Mouse (Mus musculus) layer of hippocampus, adult 9-11 months (tissue): ENCODE measurements around the gene Nrxn1.
A peak's percentile ranks its signal among the peaks of the same experiment; 100 is the strongest.
"Not testable (repeated sequence)": the region's sequence is repeated elsewhere in the genome, so short reads cannot be mapped to it uniquely, and the experiment has no call there.

ENCODE experiments used
- DNase-seq: peaks from one replicate; pipeline ENCODE4 v3.0.0; 2022

Nrxn1 gene

DNA sequence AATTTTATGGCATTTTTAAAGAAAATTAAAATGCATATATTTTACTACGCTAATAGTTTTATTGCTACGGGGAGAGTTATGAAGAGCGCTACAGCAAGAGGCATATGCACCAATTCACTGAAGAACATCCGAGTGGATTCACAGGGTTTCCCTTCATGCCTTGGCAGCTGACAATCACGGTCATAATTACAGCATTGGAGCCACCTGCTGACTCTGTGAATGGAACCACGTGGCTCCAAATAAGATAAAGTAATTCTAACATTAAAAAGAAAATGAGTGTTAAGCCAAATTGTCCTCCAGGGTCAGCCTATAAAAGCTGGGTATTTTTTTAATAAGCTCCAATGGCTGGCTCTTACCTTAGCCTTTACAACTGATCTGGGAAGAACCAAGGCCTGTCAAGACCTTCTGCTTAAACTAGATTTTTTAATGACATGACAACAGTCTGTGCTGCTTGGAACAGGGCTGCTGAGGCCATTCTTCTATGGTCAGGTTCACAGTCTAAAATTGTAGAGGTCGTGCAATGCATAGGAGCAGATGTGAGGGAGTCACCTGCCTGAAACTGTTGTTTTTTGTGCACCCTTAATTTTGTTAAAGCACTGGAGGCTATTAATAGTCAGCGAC, 548.1 kb downstream of the Nrxn1 start:
- DNase-seq = no peak

DNA sequence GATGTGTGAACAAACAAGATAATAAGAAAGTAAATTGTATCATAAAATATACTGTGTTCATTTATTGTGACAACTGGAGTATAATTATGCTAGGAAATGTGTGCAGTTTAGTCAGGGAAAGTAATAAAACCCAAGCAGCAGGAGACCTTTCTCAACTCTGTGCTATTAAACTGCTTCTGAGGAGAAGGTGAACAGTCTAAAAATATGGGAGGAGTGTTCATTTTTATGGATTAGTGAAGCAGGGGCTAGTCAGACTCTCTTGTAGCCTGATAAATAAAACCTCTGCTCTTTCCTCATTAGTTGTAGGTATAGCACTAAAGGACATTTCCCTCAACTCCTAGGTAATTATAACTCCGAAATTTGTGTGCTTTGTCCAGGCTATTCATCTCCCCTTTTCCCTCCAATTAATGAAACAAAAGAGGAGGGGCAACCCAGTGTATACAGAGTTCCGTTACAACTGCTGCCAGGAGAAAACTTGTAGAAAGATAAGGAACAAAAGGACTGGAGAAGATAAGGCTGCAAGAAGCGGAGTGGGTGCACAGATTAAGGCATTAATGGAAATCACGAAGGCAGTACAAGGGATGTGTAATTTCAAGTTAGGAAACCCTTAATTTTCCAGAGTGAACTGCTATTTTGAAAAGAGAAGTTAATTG, 548.8 kb downstream of the Nrxn1 start:
- DNase-seq = no peak

DNA sequence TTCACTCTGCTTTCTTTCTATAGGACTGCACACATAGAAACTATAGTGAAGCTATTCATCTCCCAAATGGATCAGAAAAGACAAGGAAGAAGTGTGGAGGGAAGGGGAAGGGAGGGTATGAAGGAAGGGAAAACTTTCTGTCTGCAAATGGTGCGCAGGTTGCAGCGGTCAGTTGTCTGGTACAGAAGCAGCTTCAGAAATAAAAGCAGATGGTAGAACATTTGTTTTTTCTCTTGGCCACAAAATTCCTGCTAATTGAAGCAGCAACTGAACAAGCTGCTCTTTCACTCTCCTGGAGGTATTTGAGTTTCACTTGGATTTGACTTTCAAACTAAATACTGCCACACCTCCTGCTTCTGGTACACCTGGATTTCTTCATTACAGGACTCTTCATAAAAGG, 561.4 kb downstream of the Nrxn1 start:
- DNase-seq = peak; percentile 42

DNA sequence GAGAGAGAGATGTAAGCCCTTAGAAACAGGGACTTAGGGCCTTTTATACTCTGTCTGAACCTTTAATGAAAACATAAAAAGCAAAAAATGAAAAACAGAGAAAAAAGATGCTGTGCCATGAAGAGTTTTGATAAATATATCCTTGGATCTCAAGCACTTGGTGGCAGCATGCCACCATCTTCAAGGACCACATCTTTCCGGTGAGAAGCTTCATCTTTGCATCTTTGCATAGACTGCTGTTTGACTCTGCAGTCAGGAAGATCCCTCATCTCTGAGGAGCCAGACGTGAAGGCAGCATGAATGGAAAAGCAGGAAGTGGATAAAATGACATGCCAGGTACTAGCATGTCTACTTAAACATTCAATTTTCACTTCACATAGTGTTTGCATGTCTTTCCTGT, 586.8 kb downstream of the Nrxn1 start:
- DNase-seq = no peak

DNA sequence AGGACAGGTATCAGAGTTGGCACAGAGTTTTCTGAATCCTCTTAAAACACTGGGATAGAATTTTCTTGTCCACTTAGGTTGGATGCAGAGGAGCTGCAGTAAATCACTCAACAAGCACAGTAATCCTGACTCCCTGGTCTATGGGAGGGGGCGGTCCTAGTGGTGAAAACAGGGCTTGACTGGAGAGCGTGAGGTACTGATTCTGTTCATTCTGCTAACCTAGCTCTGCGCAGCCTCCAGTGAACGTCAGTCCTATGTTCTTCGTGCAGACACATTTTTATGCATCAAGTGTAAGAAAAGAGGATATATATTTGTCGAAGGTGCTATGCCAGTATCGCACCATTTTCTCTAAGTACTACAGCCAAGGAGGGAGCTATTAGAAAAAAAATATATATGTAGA, 588.9 kb downstream of the Nrxn1 start:
- not testable (repeated sequence) for DNase-seq

DNA sequence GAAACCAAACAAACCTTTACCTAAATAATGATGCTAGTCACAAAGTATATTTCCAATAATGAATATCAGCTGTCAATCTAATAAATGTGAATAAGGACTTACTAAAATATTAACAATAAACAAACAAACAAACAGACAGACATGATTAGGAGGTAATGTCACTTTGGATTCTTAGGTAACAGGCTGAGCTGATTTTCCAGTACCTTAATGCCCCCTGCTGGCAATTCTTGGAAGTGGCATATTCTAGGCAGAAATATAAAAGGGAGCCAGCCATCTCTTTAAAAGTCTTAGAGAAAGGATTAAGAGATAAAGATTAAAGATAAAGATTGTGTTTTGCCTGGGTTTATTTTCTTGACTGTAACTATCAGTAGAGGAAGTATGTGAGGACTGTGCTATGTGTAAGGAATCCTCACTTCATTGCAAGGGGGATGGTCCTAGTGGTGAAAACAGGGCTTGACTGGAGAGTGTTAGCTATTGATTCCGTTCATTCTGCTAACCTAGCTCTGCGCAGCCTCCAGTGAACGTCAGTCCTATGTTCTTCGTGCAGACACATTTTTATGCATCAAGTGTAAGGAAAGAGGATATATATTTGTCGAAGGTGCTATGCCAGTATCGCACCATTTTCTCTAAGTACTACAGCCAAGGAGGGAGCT, 591.7 kb downstream of the Nrxn1 start:
- peak; percentile 50 for DNase-seq

DNA sequence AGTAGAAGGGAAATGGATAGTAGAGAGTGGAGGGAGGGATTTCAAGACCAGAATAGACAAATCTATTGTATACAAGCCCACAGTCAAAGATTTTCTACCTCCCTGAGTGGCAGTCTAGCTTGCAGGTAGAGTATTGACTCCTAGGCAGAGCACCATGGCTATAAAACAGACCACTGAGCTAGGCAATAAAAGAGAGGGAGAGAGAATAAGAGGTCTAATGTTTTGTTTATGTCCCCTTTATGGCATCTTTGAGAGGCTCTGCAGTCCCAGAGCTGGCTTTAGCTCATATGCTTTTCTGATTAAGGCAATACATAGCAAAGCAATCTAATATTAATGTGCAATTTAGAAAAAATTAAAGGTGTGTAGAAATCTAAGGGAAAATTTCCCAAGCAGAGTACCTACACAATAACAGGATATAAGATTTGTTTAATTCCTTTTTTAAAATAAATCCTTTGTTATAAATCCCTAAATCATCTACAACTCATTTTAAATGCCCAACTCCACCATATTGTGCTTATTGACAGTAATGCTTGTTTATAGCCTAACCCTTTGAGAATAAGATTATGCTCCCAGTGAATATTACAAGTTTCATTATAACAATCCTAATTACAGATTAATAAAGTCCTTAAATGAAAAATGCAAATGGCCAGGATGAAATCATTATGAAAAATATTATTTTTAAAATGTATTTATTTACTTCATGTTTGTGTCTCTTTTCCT, 613.2 kb downstream of the Nrxn1 start:
- DNase-seq = no peak

DNA sequence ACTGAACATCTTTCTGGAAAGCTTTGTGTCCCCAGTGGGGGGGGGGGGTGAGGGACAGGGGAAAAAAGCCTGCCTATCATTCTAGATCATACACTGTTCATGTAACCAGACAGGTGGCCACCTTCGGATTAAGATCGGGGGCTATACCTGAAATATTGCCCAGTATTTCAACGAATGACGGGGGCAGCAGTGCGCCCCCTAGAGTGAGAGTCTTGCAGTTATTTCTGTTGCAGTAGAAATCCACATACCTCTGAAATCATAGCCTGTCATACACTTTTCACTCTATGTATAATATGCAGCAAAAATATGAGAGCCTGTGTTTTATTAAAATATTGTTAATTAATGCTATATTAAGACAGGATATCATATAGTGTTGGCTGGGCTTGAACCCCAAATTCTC, 636.1 kb downstream of the Nrxn1 start:
- no peak for DNase-seq

DNA sequence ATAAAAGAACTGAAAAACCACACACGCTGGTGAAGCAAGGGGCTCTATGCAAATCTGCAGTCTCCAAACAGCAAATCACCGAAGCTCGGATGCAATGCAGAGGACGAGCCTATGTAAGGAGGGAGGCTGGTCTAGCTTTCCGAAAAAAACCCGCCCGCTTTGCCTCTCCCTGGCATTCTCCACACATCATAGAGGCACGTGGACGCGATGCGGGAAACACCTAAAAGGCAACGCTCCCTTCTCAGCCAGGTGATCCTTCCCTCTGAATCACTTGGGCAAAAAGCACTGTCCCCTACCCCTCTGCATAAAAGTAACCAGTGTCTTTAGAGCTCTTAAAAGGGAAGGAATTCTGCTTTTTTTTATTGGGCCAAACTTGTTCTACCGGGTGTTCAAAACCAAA, 637.0 kb downstream of the Nrxn1 start:
- peak; percentile 69 for DNase-seq

DNA sequence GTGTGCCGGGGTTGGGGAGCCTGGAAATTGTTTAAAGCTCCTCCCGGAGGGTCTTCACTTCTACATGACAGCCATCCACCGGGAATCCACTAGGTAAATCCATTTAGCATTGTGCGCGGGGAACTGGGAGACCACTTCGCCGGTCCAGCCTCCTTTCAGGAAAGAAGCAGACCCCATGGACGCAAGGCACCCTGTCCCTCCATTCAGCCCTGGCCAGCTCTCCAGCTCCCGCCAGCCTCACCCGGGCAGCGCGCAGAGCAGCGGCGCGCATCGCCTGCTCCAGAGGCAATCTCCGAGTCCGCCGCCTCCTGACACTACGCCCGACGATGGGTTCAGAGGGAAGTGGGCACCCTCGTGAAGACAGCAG, 637.5 kb downstream of the Nrxn1 start:
- DNase-seq = no peak

DNA sequence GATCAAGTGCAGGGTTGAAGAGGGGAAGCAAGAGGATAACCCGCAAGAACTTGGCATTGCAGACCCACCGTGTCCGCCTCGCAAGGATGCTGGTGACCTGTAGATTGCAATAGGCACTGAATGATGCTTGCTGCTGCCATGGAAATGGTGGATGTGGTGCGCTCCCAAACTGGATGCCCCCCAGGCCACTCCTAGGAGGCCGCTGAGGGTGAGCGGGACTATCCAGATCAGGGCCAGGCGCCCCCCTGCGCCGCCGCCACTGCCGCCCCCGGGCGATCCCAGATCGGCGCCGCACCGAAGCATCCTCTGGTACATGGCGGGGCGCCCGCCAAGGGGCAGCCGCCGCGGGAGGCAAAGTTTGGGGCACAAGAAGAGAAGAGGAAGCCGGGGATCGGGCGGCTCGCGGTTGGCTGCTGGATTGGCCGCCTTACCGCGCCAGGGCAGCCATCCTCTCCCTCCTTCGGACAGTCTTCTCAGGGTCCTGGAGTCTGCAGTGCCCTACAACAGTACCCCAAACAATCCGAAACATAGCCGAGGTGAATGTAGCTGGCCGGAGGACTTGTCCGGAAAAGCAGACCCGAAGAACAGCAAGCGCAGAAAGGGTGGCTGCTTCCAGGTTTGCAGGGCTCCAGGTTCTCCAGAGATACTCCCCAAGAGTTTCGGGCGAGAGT, 638.0 kb downstream of the Nrxn1 start:
- DNase-seq = no peak

DNA sequence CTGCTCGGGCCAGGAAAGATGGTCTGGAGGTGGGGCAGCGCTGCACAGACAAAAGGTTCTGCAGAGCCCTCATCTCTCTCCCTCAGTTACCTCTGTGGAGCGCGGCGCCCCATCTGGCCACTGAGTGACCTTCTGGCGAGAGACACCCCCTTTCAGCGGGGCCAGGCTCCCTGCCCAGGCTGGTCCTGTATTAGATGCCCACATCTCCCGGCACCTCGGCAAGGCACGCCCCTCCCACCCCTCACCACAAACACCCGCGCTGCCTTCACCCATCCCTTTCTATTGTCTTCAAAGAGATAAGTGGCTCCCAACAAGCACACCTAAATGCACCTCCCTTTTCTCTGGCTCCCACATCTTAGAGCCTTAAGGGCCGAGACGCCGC, 638.5 kb downstream of the Nrxn1 start:
- no peak for DNase-seq

DNA sequence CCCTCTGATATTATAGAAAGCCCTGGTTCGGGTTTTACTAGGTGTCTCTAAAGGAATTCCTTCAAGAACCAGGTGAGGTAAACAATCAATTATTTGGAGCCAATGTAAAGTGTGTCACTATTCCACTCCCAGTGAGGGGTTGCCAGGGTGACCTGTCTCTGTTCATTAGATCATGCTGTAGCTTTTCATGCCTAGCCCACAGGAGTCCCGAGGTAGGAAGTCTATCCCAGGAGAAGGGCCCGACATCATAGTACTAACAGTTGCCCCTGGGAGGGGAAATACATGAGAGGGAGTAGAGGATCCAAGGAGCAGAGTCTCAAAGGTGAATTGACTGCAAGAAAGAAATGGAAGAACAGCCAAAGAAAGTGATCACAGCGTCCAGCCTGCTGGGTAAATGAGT, 639.6 kb downstream of the Nrxn1 start:
- no peak for DNase-seq

DNA sequence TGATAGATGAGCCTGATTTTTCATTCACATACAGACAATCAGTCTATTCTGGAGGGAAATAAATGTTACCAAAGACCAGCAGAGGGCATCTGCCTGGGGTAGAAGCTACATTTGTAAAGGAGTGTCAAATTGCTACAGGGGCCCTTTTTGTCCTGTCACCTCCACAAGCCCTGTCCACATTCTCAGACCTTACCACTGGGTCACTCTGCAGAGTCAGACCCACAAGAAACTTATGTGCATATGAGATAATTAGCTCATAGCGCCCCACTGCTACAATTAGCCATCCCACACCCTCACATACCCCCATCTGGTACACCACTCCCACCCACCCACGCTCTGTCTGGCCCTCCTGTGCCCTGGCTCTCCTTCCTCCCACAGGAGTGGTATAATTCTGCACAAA, 640.1 kb downstream of the Nrxn1 start:
- DNase-seq = peak; percentile 59

DNA sequence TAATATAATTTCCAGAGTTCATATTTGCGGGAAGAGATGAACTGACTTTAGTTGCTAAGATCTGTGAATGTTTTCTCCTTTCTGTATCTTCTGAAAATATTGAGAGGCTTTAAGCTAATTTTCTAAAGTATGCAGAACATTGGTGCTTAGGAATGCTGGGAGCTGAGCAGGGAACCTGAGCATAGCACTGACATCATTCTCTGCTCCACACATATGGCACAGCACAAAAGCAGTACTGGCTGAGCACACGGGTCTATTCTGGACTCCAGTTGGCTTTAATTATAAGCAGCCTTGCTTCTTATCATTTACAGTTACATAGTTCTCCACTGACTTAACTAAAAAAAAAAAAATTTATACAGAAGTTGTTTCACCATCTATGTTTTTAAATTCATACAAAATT, 641.5 kb downstream of the Nrxn1 start:
- no peak for DNase-seq

DNA sequence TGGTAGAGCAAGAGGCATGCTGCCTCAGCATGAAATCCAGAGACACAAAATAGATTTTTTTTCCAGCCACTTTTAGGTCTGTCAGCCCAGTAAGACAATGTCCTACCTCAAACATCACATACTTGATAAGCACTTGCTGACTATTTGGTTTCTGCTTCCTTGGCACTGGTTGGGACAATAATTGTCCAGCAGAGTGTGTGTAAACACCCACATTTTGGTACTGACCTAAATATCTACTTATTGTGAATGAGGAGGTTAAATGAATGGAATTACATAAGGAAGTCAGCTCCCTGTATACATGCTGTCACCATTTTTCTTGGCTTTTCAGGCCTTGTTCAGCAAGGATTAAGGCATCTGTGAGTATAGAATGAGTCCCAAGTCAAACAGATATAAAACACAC, 649.8 kb downstream of the Nrxn1 start:
- no peak for DNase-seq

DNA sequence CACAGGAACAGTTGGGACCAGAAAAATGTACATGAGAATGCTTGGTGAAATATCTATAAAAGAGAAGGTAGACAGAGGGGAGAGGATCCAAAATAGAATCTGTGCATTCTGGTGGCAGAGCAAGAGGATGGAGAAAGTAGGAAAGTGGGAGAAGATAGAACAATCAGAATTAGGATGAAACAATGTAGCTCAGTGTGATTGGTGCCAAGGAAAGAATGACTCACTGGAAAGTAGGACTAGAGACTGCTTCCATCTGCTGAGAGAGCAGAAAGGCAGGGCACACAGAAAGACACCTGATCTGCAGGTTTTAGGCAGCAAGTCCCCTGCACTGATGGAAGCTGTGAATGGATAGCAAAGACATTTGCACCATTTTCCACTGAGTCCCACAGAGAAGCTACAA, 657.0 kb downstream of the Nrxn1 start:
- no peak for DNase-seq

DNA sequence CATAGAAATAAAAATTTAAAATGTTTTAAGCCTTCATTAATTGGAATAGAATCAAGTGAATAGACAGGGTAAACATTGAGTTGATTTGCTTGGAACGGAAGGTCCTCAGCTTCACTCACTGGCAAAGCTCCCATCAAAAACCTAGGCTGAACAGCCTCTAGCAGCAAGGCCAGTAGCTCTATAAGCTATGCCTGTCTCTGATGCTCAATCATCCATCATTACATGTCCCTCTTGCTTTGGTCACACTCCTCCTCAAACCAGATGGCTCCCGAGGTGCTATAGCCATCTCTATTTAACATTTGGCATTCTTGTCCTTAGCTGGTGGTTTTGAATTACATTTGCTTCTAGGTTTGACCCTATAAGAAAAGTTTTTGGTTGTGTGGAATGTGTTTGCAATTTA, 657.5 kb downstream of the Nrxn1 start:
- DNase-seq = no peak

DNA sequence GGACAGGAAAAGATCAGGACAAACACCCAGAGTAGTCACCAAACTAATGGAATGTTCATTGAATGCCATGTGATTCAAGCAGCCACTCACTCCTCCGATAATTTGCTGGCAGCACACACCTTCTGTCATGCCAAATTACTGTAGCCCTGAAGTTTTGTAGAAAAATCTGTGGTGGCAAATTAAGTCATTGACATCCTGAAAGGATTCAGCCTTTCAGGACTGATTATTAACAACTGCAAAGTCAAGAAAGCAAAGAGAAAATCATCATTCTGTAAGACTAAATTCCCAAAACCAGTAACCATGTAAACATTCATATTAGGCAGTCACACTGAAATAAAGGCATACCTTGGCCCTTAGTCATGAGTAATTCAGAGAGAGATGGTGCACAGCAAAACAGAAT, 662.7 kb downstream of the Nrxn1 start:
- no peak for DNase-seq

DNA sequence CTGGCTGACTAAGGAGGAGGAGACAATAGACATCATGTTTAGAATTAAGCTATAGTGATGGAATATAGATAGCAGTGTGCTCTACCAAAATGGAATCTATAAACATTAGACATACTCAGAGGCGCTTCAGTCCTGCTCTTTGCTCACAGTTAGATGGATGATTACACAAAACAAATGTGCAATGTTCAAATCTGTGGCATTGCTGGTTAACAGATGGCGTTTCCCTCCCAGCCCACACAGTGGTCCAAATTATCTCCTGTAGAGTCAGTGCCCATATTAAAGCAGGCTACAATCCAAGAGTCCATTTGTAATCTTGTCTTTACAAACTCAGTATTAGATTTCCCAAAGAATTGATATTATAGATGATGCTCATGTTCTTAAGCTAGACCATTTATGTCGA, 666.9 kb downstream of the Nrxn1 start:
- peak; percentile 34 for DNase-seq

DNA sequence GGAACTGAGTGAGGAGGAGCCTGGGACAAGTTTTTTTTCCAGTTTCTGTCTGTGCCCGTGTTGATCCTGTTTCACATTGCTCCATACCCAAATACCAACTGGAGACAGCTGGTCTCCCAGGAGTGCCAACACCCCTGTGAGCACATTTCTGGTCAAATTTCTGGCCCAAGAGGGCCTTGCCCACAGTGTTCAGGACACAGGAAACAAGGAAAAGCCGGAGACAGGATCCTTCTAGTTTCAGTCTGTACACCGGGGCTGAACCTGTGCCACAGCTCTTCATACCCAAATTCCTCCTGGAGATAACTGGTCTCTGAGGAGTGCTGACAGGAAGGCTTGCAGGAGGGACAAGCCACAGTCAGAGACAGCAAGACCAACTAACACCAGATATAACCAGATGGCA, 670.3 kb downstream of the Nrxn1 start:
- no peak for DNase-seq

DNA sequence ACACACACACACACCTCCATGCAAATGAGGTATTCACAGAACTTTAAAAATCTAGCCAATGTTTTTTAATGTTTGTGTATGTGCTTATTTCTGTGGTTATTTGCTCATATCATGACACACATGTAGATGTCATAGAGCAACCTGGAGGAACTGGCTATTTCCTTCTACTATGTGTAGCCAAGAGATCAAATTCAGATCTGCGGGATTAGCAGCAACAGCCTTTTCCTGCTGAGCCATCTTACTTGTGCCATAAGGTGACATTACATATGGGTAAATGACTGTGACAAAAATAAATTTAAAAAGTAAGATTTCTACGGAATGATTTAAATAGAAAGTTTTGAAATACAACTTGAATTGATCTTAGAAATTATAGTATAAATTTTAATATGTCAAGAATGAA, 672.1 kb downstream of the Nrxn1 start:
- no peak for DNase-seq

DNA sequence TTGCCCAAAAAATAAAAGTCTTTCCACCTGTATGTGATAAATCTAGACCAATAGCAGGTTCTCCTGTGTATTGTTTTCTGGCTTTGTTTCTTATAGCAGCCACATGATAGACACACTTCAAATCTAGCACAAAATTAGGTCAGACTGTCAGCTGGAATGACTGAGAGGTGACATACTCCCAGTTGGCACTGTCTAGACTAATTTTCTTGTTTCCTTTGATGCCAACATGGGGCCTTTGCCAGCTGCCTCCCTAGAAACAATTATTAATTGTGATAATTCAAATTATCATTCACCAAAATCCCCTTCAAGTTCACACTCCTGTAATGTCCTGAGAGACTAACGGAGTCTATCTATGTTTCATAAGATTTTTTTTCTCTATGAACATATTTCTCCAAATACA, 673.3 kb downstream of the Nrxn1 start:
- no peak for DNase-seq

DNA sequence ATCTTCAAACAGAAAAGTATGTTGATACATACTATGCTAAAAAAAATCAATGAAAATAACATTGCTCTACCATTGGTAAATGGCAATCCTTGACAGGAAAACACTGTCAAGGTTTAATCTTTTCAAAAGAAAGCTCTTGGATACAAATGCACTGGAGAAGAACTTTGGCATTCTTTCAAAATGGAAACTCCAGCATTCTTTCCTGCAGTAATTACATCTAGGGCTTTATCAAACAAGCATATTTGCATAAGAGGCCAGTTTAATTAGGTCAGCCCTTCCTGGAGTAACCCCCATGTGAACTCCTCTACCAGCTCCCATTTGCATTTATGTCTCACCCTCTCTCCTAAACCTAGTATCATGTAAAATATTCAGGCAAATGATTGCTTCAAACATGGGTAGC, 696.5 kb downstream of the Nrxn1 start:
- DNase-seq = no peak
